ENCODE assay signal across 8 mouse cellular contexts in genomic region chr12:110888606-110889005, GRCm38 (mm10). TPM values are rescaled to one million over a fixed set of nuclear protein-coding genes. Genes with fewer than 3 reads are reported as not detected.
DNase-seq lines count a peak whose midpoint lies in the region; ATAC-seq and TF ChIP-seq lines count a peak whose summit lies in the region.

No protein-coding gene starts in this region.

- under 1% methylated on average over 25 of the region's 25 CpGs for whole genome bisulfite sequencing in heart, embryonic 12.5 days
- 0% methylated on average over 25 of the region's 25 CpGs for WGBS in intestine, embryonic 14.5 days
- WGBS in midbrain, postnatal 0 days, result 0% methylated on average over 25 of the region's 25 CpGs

- H3K36me3 ChIP-seq in heart, embryonic 12.5 days, result peaks cover 2% of the 10 kb centered on the region
- H3K36me3 ChIP-seq in intestine, embryonic 14.5 days (ENCODE audit: control insufficient read depth, insufficient read depth, low read length), result peaks cover 3% of the 10 kb centered on the region; the same call in 1 of the 2 replicates
- 0 out of 2 replicates have a peak, but pooled peaks cover 2% of the 10 kb centered on the region for H3K36me3 ChIP-seq in midbrain, postnatal 0 days (ENCODE audit: insufficient read depth, low read length)

- no peaks in the 10 kb centered on the region for H3K9me3 ChIP-seq in heart, embryonic 12.5 days (replicated peaks)
- no peaks in the 10 kb centered on the region for H3K9me3 ChIP-seq in intestine, embryonic 14.5 days (ENCODE audit: control insufficient read depth, low read length)
- H3K9me3 ChIP-seq in midbrain, postnatal 0 days (ENCODE audit: low read length), result no peaks in the 10 kb centered on the region

- peak overlapping the region; percentile 91 for H3K4me2 ChIP-seq in heart, embryonic 12.5 days
- peak overlapping the region; percentile 95 for H3K4me2 ChIP-seq in intestine, embryonic 14.5 days (ENCODE audit: low read length)
- H3K4me2 ChIP-seq in midbrain, postnatal 0 days (ENCODE audit: low read depth, low read length, poor library complexity, severe bottlenecking), result peak overlapping the region; percentile 91

- TF ChIP-seq CTCF in midbrain, postnatal 0 days (IDR thresholded peaks at IDR 0.05), result no peak

- intact Hi-C loops in heart, postnatal 14 days (cut with DNase I), result no loop called here

- peak; percentile 27; the same call in 1 of the 2 replicates for ATAC-seq in heart, embryonic 12.5 days (ENCODE audit: insufficient number of reproducible peaks, low FRiP score)
- ATAC-seq in intestine, embryonic 14.5 days (replicated peaks; ENCODE audit: low FRiP score, low TSS enrichment, low read depth), result no peak; the same call in 1 of the 2 replicates
- peak; percentile 76 for ATAC-seq in midbrain, postnatal 0 days (ENCODE audit: low FRiP score)

- H3K4me3 ChIP-seq in heart, embryonic 12.5 days, result peak overlapping the region; percentile 97
- peak overlapping the region; percentile 91 for H3K4me3 ChIP-seq in intestine, embryonic 14.5 days (ENCODE audit: low read depth, low read length)
- peak overlapping the region; percentile 56 for H3K4me3 ChIP-seq in midbrain, postnatal 0 days (ENCODE audit: low read depth, low read length)

- H3K9ac ChIP-seq in heart, embryonic 12.5 days, result peak overlapping the region; percentile 92
- H3K9ac ChIP-seq in intestine, embryonic 14.5 days (ENCODE audit: low read length), result peak overlapping the region; percentile 73
- H3K9ac ChIP-seq in midbrain, postnatal 0 days (replicated peaks; ENCODE audit: low read length, poor library complexity, severe bottlenecking), result peak overlapping the region; percentile 64

- H3K27ac ChIP-seq in heart, embryonic 12.5 days (ENCODE audit: poor library complexity, severe bottlenecking), result no peak overlapping the region
- no peak overlapping the region for H3K27ac ChIP-seq in intestine, embryonic 14.5 days (ENCODE audit: low read depth)
- H3K27ac ChIP-seq in midbrain, postnatal 0 days (ENCODE audit: low read depth, low read length), result peak overlapping the region; percentile 74

- H3K4me1 ChIP-seq in heart, embryonic 12.5 days (replicated peaks), result peaks cover 21% of the 10 kb centered on the region
- peaks cover 16% of the 10 kb centered on the region; the same call in 1 of the 2 replicates for H3K4me1 ChIP-seq in intestine, embryonic 14.5 days (replicated peaks; ENCODE audit: control insufficient read depth, insufficient read depth, low read length)
- 0 out of 2 replicates have a peak, but pooled peaks cover 6% of the 10 kb centered on the region for H3K4me1 ChIP-seq in midbrain, postnatal 0 days (ENCODE audit: insufficient read depth, low read length)

- no peaks in the 10 kb centered on the region for H3K27me3 ChIP-seq in heart, embryonic 12.5 days (replicated peaks)
- no peaks in the 10 kb centered on the region for H3K27me3 ChIP-seq in intestine, embryonic 14.5 days (replicated peaks; ENCODE audit: control insufficient read depth, insufficient read depth, low read length)
- H3K27me3 ChIP-seq in midbrain, postnatal 0 days (ENCODE audit: insufficient read depth, low read length), result no peaks in the 10 kb centered on the region

- DNase-seq in heart, postnatal 14 days, result no peak
- DNase-seq in 416B (ENCODE audit: low read depth), result peak; percentile 51
- DNase-seq in c-Kit-positive CD71-positive TER-119-positive erythroid progenitor cells, embryonic 14.5 days (ENCODE audit: low spot score), result peak; percentile 37
- no peak for DNase-seq in intestine, embryonic 14.5 days (ENCODE audit: low spot score)
- peak; percentile 46 for DNase-seq in midbrain, postnatal 0 days (ENCODE audit: low spot score)
- DNase-seq in cerebellum, postnatal 4 days (ENCODE audit: low spot score in 2 of 2), result no peak
- no peak for DNase-seq in adrenal gland, postnatal 14 days

RNA-seq across cellular contexts. Expression of gene Cinp, which starts 0.3 kb away (rescaled TPM):
- 63.3 and 66.7 TPM in 2 replicates for polyA plus RNA-seq in heart, embryonic 12.5 days (2016; fragmentation: Nextera tagmentation; extraction: Ambion mirVana)
- total RNA-seq in heart, postnatal 14 days (2021), result 10 to 100 TPM; 35.3 to 38.1 TPM
- 85.0 and 99.5 TPM in 2 replicates for polyA plus RNA-seq in intestine, embryonic 14.5 days (2014; fragmentation: Nextera tagmentation; extraction: Ambion mirVana)
- 105 and 153 TPM in 2 replicates for total RNA-seq in midbrain, postnatal 0 days (2014; rRNA removed)
- polyA plus RNA-seq in midbrain, postnatal 0 days (2015; fragmentation: Nextera tagmentation; extraction: Ambion mirVana), result 91.3 and 99.0 TPM in 2 replicates
- total RNA-seq in adrenal gland, postnatal 14 days (2021), result 47.4 and 50.2 TPM in 2 replicates

RNA-seq across cellular contexts. Expression of gene Tecpr2, which starts 0.5 kb away (rescaled TPM):
- 3.8 and 4.5 TPM in 2 replicates for polyA plus RNA-seq in heart, embryonic 12.5 days (2016; fragmentation: Nextera tagmentation; extraction: Ambion mirVana)
- total RNA-seq in heart, postnatal 14 days (2021), result 1 to 10 TPM; 5.7 to 6.0 TPM
- polyA plus RNA-seq in intestine, embryonic 14.5 days (2014; fragmentation: Nextera tagmentation; extraction: Ambion mirVana), result 3.9 and 4.1 TPM in 2 replicates
- total RNA-seq in midbrain, postnatal 0 days (2014; rRNA removed), result 22.9 and 23.6 TPM in 2 replicates
- 4.8 and 4.9 TPM in 2 replicates for polyA plus RNA-seq in midbrain, postnatal 0 days (2015; fragmentation: Nextera tagmentation; extraction: Ambion mirVana)
- total RNA-seq in adrenal gland, postnatal 14 days (2021), result 9.1 and 10.3 TPM in 2 replicates

RNA-seq across cellular contexts. Expression of gene Zfp839, which starts 38.6 kb away (rescaled TPM):
- polyA plus RNA-seq in heart, embryonic 12.5 days (2016; fragmentation: Nextera tagmentation; extraction: Ambion mirVana), result 3.9 and 5.4 TPM in 2 replicates
- 1 to 10 TPM; 7.9 to 8.0 TPM for total RNA-seq in heart, postnatal 14 days (2021)
- polyA plus RNA-seq in intestine, embryonic 14.5 days (2014; fragmentation: Nextera tagmentation; extraction: Ambion mirVana), result 4.7 and 5.4 TPM in 2 replicates
- total RNA-seq in midbrain, postnatal 0 days (2014; rRNA removed), result 4.5 and 5.4 TPM in 2 replicates
- polyA plus RNA-seq in midbrain, postnatal 0 days (2015; fragmentation: Nextera tagmentation; extraction: Ambion mirVana), result 1.7 and 1.9 TPM in 2 replicates
- 13.5 and 15.1 TPM in 2 replicates for total RNA-seq in adrenal gland, postnatal 14 days (2021)

RNA-seq across cellular contexts. Expression of gene Mok, which starts 47.9 kb away (rescaled TPM):
- 2.9 and 4.0 TPM in 2 replicates for polyA plus RNA-seq in heart, embryonic 12.5 days (2016; fragmentation: Nextera tagmentation; extraction: Ambion mirVana)
- total RNA-seq in heart, postnatal 14 days (2021), result under 1 TPM; 0.65 to 0.78 TPM
- polyA plus RNA-seq in intestine, embryonic 14.5 days (2014; fragmentation: Nextera tagmentation; extraction: Ambion mirVana), result 3.5 and 5.6 TPM in 2 replicates
- total RNA-seq in midbrain, postnatal 0 days (2014; rRNA removed), result 10.7 and 23.7 TPM in 2 replicates
- polyA plus RNA-seq in midbrain, postnatal 0 days (2015; fragmentation: Nextera tagmentation; extraction: Ambion mirVana), result 17.0 and 18.9 TPM in 2 replicates
- total RNA-seq in adrenal gland, postnatal 14 days (2021), result 0.93 and 1.9 TPM in 2 replicates

Comparison
In these comparisons a context has a peak if more than half of its experiments do, and no peak if none do; other contexts are left out.
1. DNase-seq: peak in 416B (single experiment), c-Kit-positive CD71-positive TER-119-positive erythroid progenitor cells, embryonic 14.5 days (single experiment) and midbrain, postnatal 0 days (single experiment); none in heart, postnatal 14 days (0 of 2), intestine, embryonic 14.5 days (single experiment), cerebellum, postnatal 4 days (0 of 2) and adrenal gland, postnatal 14 days (single experiment).
2. Peak in every context shown above with its lines, with median percentiles within 50 percentile points of each other: H3K4me2 ChIP-seq, H3K4me3 ChIP-seq and H3K9ac ChIP-seq.